Mouse (Mus musculus): ENCODE measurements around the gene Iqgap2.

The Iqgap2 gene

DNA sequence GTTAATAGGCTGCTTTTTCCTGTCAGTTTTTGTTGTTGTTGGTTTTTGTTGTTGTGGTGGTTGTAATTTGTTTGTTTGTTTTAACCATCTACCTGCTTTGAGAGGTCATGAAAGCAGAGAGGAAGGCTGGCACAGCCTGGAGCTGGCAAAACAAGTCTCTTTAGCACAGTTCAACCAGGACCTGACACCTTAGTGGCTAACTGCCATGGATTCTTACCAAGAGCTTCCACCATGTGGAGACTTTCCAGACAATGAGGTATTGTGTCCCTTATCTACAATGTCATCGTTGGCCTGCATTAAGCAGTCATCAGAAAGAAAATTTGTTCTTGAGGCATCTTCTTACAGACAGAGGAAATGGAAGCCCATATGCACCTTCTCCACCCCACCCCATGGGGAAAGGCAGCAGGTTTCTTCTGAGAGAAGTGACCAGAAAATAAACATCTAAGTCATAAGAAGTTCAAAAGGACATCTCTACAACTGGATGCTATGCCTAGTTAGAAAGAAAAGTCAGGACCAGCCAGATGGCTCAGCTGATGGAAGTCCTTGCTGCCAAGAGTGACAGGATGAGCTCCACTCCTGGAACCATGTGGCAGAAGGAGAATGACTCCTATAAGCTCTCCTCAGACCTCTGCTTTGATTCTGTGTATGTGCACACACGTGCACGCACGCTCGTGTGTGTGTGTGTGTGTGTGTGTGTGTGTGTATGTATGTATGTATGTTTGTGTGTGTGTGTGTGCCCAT is 113.9 kb downstream of the Iqgap2 start:
- DNase-seq (ENCODE audit: low spot score) = no peak

DNA sequence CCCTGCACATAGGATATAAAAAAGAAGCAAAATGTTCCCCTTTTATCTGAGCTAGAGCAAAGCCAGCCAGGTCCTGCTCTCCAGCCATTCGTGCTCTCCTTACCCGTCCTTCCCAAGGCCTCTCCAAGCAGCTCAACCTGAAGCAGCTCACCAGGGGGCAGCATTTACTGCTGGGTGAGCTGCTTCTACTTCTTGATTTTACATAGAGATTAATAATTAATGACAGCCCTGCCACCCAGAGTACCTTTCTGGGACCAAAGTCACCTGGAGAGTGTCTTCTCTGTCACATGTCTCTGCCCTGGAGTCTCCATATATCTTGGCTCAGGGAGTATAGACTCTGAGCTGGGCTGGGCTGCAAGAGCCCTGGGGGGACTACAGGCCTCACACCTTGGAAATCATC is 114.5 kb downstream of the Iqgap2 start:
- peak; percentile 52 for DNase-seq (ENCODE audit: low spot score)

- no peak for DNase-seq (ENCODE audit: low spot score)
These were observed 116.6 kb downstream of the Iqgap2 start for GRCm38 (mm10) chr13:95774966-95775696.

GRCm38 (mm10) chr13:95765017-95765416 is 126.7 kb downstream of the Iqgap2 start:
- DNase-seq (ENCODE audit: low spot score) = no peak

DNA sequence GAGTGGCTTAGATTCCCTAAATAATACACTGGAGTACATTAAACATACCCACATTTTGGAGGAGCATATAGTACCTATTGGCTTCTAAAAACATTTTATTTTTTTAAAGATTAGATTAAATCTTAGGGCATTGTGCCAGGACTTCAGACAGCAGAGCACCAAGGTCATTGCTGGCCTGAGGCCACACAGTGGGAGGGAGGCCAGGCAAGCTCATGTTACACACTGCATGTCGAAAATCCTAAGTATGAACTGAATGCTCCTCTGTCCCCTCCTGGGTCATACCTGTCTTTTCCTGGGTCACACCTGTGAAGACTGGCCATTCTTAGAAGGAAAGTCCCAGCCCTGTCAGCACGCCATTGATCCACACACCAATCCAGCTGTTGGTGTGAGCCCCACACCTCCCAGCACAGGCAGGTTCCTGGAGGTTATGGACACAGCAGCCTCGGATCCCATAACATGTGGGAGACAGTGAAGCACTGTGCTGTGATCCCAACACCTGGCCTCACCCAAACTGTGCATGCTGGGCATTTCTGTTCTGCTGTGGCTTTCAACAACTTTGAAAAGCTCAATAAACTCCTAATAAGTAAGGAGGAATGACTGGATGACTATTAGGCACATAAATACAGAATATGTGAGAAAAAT is 127.7 kb downstream of the Iqgap2 start:
- no peak for DNase-seq (ENCODE audit: low spot score)

- DNase-seq (ENCODE audit: low spot score) = no peak
These were observed 131.9 kb downstream of the Iqgap2 start for GRCm38 (mm10) chr13:95759810-95760209.

- DNase-seq (ENCODE audit: low spot score) = no peak
These were observed 137.4 kb downstream of the Iqgap2 start for GRCm38 (mm10) chr13:95754285-95754684.

DNA sequence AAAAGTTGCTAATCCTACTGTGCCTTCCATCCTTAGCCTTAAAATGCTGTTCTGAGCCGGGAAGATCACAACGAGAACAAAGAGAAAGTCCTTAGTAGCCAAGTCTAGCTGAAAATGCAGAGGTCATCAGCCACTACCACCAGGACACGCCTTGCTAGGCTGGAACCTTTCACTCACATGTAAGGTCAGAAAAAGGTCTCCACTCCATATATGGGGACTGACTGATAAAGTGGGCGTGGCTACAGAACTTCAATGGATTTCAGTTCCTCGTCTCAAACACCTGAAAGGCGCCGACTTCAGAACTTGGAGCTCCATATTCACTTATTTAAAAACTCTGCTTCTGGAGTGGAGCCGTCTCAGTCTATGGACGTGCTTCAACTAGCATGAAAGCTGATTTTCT is 139.3 kb downstream of the Iqgap2 start:
- DNase-seq (ENCODE audit: low spot score) = no peak

DNA sequence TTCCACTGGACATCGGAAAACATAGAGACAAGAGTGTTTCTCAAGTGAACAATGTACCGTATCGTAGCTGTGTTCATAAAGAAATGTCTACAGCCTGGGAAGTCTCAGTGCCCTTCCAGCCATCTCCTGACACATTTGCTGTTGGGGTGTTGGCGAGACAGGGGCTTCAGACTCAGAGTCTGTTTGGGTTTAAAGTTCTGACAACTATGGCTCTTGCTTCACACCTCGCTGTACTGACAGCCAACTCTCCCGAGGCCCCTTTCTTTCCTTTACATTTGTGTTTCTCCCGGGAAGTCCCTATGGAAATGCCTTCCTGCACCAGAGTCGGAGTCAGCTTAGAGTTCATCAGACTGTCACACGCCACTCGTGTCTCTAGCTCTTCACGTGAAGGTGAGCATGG is 144.2 kb downstream of the Iqgap2 start:
- DNase-seq (ENCODE audit: low spot score) = no peak

GRCm38 (mm10) chr13:95747101-95747500 is 144.6 kb downstream of the Iqgap2 start:
- no peak for DNase-seq (ENCODE audit: low spot score)

DNA sequence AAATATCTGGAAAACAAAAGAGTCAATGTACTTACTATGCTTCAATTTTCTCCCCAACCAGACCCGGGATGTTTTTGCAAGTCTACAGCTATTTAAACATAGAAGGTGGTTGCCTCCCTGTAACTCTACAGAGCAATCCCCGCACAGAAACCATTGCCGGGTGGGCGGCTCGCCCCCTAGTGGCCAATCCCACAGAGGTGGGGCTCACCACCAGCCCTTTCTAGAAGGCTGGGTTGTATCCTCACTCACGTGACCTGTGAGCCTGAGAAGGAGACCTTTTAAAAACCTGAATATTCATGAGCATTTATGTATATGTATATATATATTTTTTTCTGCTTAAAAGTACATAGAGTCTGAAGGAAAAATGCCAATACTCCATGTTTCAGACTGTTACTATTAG is 145.2 kb downstream of the Iqgap2 start:
- DNase-seq (ENCODE audit: low spot score) = peak; percentile 42

DNA sequence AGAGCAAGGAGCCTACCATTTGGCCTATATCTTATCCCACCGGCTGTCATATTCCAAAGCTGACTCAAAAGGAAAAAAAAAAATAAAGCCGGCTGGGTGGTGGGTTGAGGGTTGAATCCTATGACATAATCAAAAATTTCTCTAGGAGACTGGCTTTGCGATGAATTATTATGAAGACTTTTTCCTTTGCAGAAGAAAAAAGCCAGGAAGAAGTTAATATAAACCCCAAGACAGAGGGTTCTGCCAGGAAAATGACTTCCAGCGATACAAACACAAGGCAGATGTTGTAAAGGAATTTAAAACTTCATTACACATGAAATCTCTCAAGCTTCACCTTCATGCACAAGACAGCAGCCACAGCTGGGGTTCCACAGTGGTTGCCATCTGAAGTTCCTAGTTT is 146.3 kb downstream of the Iqgap2 start:
- DNase-seq (ENCODE audit: low spot score) = no peak

- DNase-seq (ENCODE audit: low spot score) = no peak
These were observed 148.7 kb downstream of the Iqgap2 start for GRCm38 (mm10) chr13:95742881-95743466.

- no peak for DNase-seq (ENCODE audit: low spot score)
These were observed 149.7 kb downstream of the Iqgap2 start for GRCm38 (mm10) chr13:95741813-95742689.

- no peak for DNase-seq (ENCODE audit: low spot score)
These were observed 152.1 kb downstream of the Iqgap2 start for GRCm38 (mm10) chr13:95739651-95740050.

GRCm38 (mm10) chr13:95730491-95730890 is 161.2 kb downstream of the Iqgap2 start:
- DNase-seq (ENCODE audit: low spot score) = no peak

DNA sequence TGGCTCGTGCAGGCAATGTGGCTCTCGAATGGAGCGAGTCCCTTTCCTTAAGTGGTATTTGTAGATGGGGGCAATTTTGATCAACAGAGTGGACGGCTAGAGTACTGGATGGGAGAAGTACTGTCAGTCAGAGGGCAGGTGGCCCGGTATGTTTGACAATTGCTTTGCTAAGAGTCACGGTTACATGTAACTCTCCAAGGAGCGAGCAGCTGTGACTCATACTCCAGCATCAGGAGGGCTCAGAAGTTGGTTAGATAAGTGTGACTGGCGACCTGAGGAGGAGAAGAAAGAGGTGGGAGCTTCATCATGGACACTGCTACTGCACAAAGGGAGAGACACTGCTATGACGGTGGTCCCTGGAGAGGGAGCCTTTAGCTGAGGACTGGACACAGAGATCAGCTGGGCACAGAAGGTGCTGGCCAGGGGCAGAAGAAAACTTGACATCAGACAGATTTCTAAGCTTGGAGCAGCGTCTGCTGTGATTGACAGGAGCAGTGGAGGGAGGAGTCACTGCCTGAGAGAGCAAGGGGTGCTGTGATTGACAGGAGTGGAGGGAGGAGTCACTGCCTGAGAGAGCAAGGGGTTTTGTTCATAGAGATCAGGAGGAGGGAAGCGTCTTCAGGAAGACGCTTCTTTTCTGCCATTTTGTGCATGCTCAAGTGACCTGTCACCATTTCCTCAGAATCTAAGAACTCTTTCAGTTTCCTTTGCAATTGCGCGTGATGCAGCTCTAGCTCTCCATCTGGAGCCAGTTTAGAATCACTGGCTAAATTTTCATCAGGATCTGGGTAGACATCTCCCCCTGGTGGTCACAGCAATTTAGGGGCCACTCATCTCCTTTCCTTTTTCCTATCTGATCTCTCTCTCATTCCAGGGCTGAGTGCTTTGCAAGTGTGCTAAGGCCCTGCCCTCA is 172.1 kb downstream of the Iqgap2 start:
- DNase-seq (ENCODE audit: low spot score) = peak; percentile 68

DNA sequence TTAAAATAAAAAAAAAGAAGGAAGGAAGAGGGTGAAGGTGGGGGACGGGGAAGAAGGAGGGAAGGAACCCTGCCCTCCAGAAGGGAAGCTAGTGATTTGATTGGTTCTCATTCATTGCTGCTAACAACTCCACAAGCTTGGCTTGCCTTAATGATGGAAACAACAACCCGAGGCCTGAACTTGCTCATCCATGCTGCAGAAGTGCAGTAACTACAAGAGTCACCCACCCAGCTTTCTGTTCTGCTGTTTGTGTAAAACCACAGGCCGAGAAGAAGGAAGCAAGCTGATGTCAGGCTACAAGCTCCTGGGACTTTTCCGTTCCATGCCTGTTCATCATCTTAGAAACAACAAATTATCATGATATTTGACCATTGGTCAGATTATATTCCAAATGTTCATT is 176.4 kb downstream of the Iqgap2 start:
- no peak for DNase-seq (ENCODE audit: low spot score)

DNA sequence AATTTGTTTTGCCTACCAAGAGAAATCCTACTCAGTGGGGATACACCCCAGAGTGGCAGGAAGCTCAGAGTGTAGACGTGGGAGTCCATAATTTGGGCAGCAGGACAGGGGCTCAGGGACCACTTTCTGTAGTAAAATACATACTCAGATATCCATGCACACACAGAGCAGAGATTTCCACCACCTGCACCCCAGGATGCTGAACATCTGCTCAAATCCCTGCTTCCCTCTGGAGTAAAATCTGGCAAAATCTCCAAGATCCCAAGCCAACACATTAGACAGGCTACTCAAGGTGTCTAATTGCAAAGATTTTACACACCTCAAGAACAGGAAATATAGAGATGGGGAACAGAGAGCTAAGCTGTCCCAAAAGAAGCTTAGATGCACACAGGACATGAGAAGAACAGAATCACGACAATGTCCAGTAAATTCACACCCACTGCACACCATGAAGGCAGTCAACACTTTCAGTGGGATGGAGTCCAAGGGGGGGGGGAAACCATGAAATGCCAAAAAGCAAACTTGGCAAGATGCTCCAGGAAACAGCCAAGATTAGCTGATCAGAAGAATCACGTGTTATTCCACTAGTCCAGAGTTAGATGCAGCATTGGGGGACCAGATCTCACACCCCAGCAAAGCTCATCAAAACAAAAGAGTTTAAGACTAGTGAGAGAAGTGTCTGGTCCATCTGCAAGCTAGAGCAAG is 177.3 kb downstream of the Iqgap2 start:
- DNase-seq (ENCODE audit: low spot score) = no peak

Data from urinary bladder, postnatal 25 days (tissue).